Mouse (Mus musculus) MEL (cell line): ENCODE measurements around the gene Gm45808.

Experiments
- CHD1 ChIP-seq: IDR thresholded peaks from 2 replicates; pipeline ENCODE4 v1.6.1; 2012; ENCODE audit warnings: low read depth, mild to moderate bottlenecking, inconsistent platforms, low read length, improper control_type of control experiment
- CTCF ChIP-seq, 3 experiments: IDR thresholded peaks in 2 of 3; conservative IDR thresholded peaks in 1 of 3; 2 replicates each; pipeline ENCODE4 v1.5.1; 2011 to 2012; ENCODE audit warnings: low read length in 3 of 3, low read depth in 2 of 3, mild to moderate bottlenecking in 2 of 3, improper control_type of control experiment in 1 of 3, inconsistent platforms in 1 of 3, mixed read lengths in 1 of 3, moderate library complexity in 1 of 3; ENCODE audit not compliant: control insufficient read depth in 1 of 3, insufficient read depth in 1 of 3, poor library complexity in 1 of 3, severe bottlenecking in 1 of 3
- ELF1 ChIP-seq: IDR thresholded peaks from 2 replicates; pipeline ENCODE4 v1.6.1; 2014; ENCODE audit warnings: low read depth, mild to moderate bottlenecking, inconsistent platforms, low read length, improper control_type of control experiment, moderate library complexity
- EP300 ChIP-seq, 2 experiments: IDR thresholded peaks; 2 replicates each; pipeline ENCODE4 v1.6.1; 2011; ENCODE audit warnings: improper control_type of control experiment in 2 of 2, low read length in 2 of 2, low read depth in 1 of 2, mild to moderate bottlenecking in 1 of 2
- GABPA ChIP-seq: IDR thresholded peaks from 2 replicates; pipeline ENCODE4 v1.6.1; 2012; ENCODE audit warnings: low read depth, mild to moderate bottlenecking, inconsistent platforms, low read length, improper control_type of control experiment, moderate library complexity
- GATA1 ChIP-seq: IDR thresholded peaks from 2 replicates; pipeline ENCODE4 v1.6.1; 2011; ENCODE audit warnings: low read depth, low read length, improper control_type of control experiment
- NELFE ChIP-seq: IDR thresholded peaks from 2 replicates; pipeline ENCODE4 v1.6.1; 2011; ENCODE audit warnings: low read depth, low read length, improper control_type of control experiment
- POLR2A ChIP-seq, 2 experiments: IDR thresholded peaks; 2 replicates each; pipeline ENCODE4 v1.6.1; 2011 to 2012; ENCODE audit warnings: low read length in 2 of 2, mild to moderate bottlenecking in 2 of 2, control low read depth in 1 of 2, improper control_type of control experiment in 1 of 2, low read depth in 1 of 2, moderate library complexity in 1 of 2; ENCODE audit not compliant: control insufficient read depth in 1 of 2, insufficient read depth in 1 of 2, poor library complexity in 1 of 2
- POLR2AphosphoS2 ChIP-seq: IDR thresholded peaks from 2 replicates; pipeline ENCODE4 v1.6.1; 2011; ENCODE audit warnings: low read length, improper control_type of control experiment
- TAL1 ChIP-seq: IDR thresholded peaks from 2 replicates; pipeline ENCODE4 v1.6.1; 2012; ENCODE audit warnings: mild to moderate bottlenecking, inconsistent platforms, low read length, moderate library complexity, mixed read lengths
- USF1 ChIP-seq: IDR thresholded peaks from 2 replicates; pipeline ENCODE4 v1.6.1; 2014; ENCODE audit warnings: low read depth, mild to moderate bottlenecking, inconsistent platforms, low read length, improper control_type of control experiment, moderate library complexity
- USF2 ChIP-seq, 2 experiments: IDR thresholded peaks; 2 replicates each; pipeline ENCODE4 v1.6.1; 2011 to 2012; ENCODE audit warnings: improper control_type of control experiment in 2 of 2, low read length in 2 of 2, borderline replicate concordance in 1 of 2, inconsistent platforms in 1 of 2, low read depth in 1 of 2, mild to moderate bottlenecking in 1 of 2; ENCODE audit not compliant: insufficient read depth in 1 of 2
- ZMIZ1 ChIP-seq: IDR thresholded peaks from 2 replicates; pipeline ENCODE4 v1.6.1; 2012; ENCODE audit warnings: low read depth, mild to moderate bottlenecking, inconsistent platforms, low read length, improper control_type of control experiment, moderate library complexity

- TF ChIP-seq POLR2A (IDR thresholded peaks at IDR 0.05; ENCODE audit: control insufficient read depth in 1 of 2, insufficient read depth in 1 of 2, low read depth in 1 of 2, low read length in 2 of 2, poor library complexity in 1 of 2) (peak; percentile 5 to 65; a peak in 2 of 4 replicates), GATA1 (no peak), CHD1 (peak; percentile 36), CTCF (IDR thresholded peaks at IDR 0.05 in 2 of 3, conservative IDR thresholded peaks at IDR 0.05 in 1 of 3; ENCODE audit: control insufficient read depth in 1 of 3, insufficient read depth in 1 of 3, low read depth in 2 of 3, low read length in 3 of 3, poor library complexity in 1 of 3, severe bottlenecking in 1 of 3) (no peak), POLR2AphosphoS2 (no peak), GABPA (peak; percentile 100), USF2 (IDR thresholded peaks at IDR 0.05; ENCODE audit: borderline replicate concordance in 1 of 2, insufficient read depth in 1 of 2, low read depth in 1 of 2, low read length in 2 of 2) (no peak), EP300 (IDR thresholded peaks at IDR 0.05; ENCODE audit: low read depth in 1 of 2, low read length in 2 of 2) (peak; percentile 28 to 73; a peak in 3 of 4 replicates), ZMIZ1 (0 out of 2 replicates have a peak, but pooled peaks have one; percentile 26), NELFE (peak; percentile 44; the same call in 1 of the 2 replicates), ELF1 (peak; percentile 28; the same call in 1 of the 2 replicates), USF1 (no peak), TAL1 (no peak)
Observed at GRCm38 (mm10) chr7:45460860-45461314, 25.7 kb downstream of the Gm45808 start.
